Mouse (Mus musculus) midbrain, postnatal 0 days (tissue): ENCODE results near the gene Rhcg. TPM values are rescaled to one million over a fixed set of nuclear protein-coding genes. Genes with fewer than 3 reads are reported as not detected.
A peak's percentile ranks its signal among the peaks of the same experiment; 100 is the strongest.

Source experiments
- ATAC-seq: fragments of 200-750 bp; cut with Nextera tagmentation; 2 replicates; pipeline ENCODE4 v1.8.0; 2017; ENCODE audit warnings: moderate number of reproducible peaks, mild to moderate bottlenecking, moderate TSS enrichment, moderate library complexity; ENCODE audit not compliant: low FRiP score
- DNase-seq: peaks from one replicate; pipeline ENCODE4 v3.0.0-alpha.2; 2015; ENCODE audit warnings: low spot score
- H3K27ac ChIP-seq: fragments of 300-500 bp; sonication (generic); 2 replicates; pipeline ENCODE4 v1.5.1; 2014; ENCODE audit warnings: low read depth, mild to moderate bottlenecking, low read length, mixed read lengths
- H3K27me3 ChIP-seq: fragments of 300-500 bp; sonication (generic); 2 replicates; pipeline ENCODE4 v1.6.1; 2014; ENCODE audit warnings: low read length, control low read depth, mixed read lengths; ENCODE audit not compliant: insufficient read depth
- H3K36me3 ChIP-seq: fragments of 300-500 bp; sonication (generic); 2 replicates; pipeline ENCODE4 v1.6.1; 2014; ENCODE audit warnings: low read length, control low read depth, mixed read lengths; ENCODE audit not compliant: insufficient read depth
- H3K4me1 ChIP-seq: fragments of 300-500 bp; sonication (generic); 2 replicates; pipeline ENCODE4 v1.6.1; 2014; ENCODE audit warnings: mild to moderate bottlenecking, control low read depth, antibody characterized with exemption, low read length, mixed read lengths; ENCODE audit not compliant: insufficient read depth
- H3K4me2 ChIP-seq: fragments of 300-500 bp; sonication (generic); 2 replicates; pipeline ENCODE4 v1.6.1; 2014; ENCODE audit warnings: low read depth, mild to moderate bottlenecking, low read length, mixed read lengths; ENCODE audit not compliant: poor library complexity, severe bottlenecking
- H3K4me3 ChIP-seq: fragments of 300-500 bp; sonication (generic); 2 replicates; pipeline ENCODE4 v1.5.1; 2014; ENCODE audit warnings: low read depth, mild to moderate bottlenecking, low read length, moderate library complexity
- H3K9ac ChIP-seq: fragments of 300-500 bp; sonication (generic); replicated peaks from 2 replicates; pipeline ENCODE4 v1.6.1; 2014; ENCODE audit warnings: mild to moderate bottlenecking, low read length, moderate library complexity, mixed read lengths; ENCODE audit not compliant: poor library complexity, severe bottlenecking
- H3K9me3 ChIP-seq: fragments of 300-500 bp; sonication (generic); 2 replicates; pipeline ENCODE4 v1.6.1; 2016; ENCODE audit warnings: low read length, control low read depth
- CTCF ChIP-seq: IDR thresholded peaks from 2 replicates; pipeline ENCODE4 v1.5.1; 2016; ENCODE audit warnings: antibody characterized with exemption, mild to moderate bottlenecking
- WGBS: fragments of 180-500 bp; shearing (Covaris S2); extraction: QIAGEN DNeasy Blood & Tissue Kit; methylation state at CpG from one replicate; pipeline ENCODE4 v1.1.7; 2014; 5-methylcytosine and 5-hydroxymethylcytosine counted together
- polyA plus RNA-seq: library from polyadenylated mRNA; unstranded; fragments of >200 nt; fragmentation: Nextera tagmentation; extraction: Ambion mirVana; gene quantifications from 2 replicates; pipeline ENCODE4 v1.2.1, GENCODE M21; 2015
- total RNA-seq: library from RNA; depleted of rRNA; stranded (reverse); fragments of >200 nt; gene quantifications from 2 replicates; pipeline ENCODE4 v1.2.3, GENCODE M21; 2014

Gene Rhcg
- total and polyA plus RNA-seq, 2 experiments from 2014 or later = 2.2 to 4.8 TPM

GRCm38 (mm10) chr7:79568937-79569535, 48.4 kb downstream of the Rhcg start:
- H3K27ac ChIP-seq = peak overlapping the region; percentile 65
- H3K27me3 ChIP-seq = no peaks in the 10 kb centered on the region
- no peaks in the 10 kb centered on the region for H3K9me3 ChIP-seq
- H3K36me3 ChIP-seq = no peaks in the 10 kb centered on the region
- ATAC-seq (peak; percentile 85), DNase-seq (peak; percentile 77)
- TF ChIP-seq CTCF = peak; percentile 33; the same call in 1 of the 2 replicates
- no peak overlapping the region for H3K4me2 ChIP-seq
- no peak overlapping the region for H3K4me3 ChIP-seq
- 44% methylated on average over 4 of the region's 4 CpGs for WGBS
- no peak overlapping the region for H3K9ac ChIP-seq
- H3K4me1 ChIP-seq = no peaks in the 10 kb centered on the region

- no peaks in the 10 kb centered on the region for H3K9me3 ChIP-seq
- H3K4me2 ChIP-seq = no peak overlapping the region
- DNase-seq (peak; percentile 44), ATAC-seq (no peak)
- 53% methylated on average over 6 of the region's 6 CpGs for WGBS
- no peaks in the 10 kb centered on the region for H3K27me3 ChIP-seq
- no peaks in the 10 kb centered on the region for H3K36me3 ChIP-seq
- no peak overlapping the region for H3K9ac ChIP-seq
- peak overlapping the region; percentile 65 for H3K27ac ChIP-seq
- H3K4me3 ChIP-seq = no peak overlapping the region
- no peaks in the 10 kb centered on the region for H3K4me1 ChIP-seq
- peak; percentile 24; the same call in 1 of the 2 replicates for TF ChIP-seq CTCF
Observed at GRCm38 (mm10) chr7:79568212-79568611, 49.2 kb downstream of the Rhcg start.

GRCm38 (mm10) chr7:79563675-79564074, 53.8 kb downstream of the Rhcg start:
- no peak overlapping the region for H3K9ac ChIP-seq
- peak; percentile 35 for TF ChIP-seq CTCF
- H3K9me3 ChIP-seq = no peaks in the 10 kb centered on the region
- no peak overlapping the region for H3K4me3 ChIP-seq
- no peaks in the 10 kb centered on the region for H3K4me1 ChIP-seq
- ATAC-seq (no peak), DNase-seq (no peak)
- WGBS = 26% methylated on average over 13 of the region's 13 CpGs
- no peaks in the 10 kb centered on the region for H3K27me3 ChIP-seq
- no peak overlapping the region for H3K4me2 ChIP-seq
- H3K27ac ChIP-seq = no peak overlapping the region
- no peaks in the 10 kb centered on the region for H3K36me3 ChIP-seq

- no peak for TF ChIP-seq CTCF
- no peak overlapping the region for H3K27ac ChIP-seq
- peaks cover 2% of the 10 kb centered on the region for H3K27me3 ChIP-seq
- no peak for ATAC-seq
- H3K4me2 ChIP-seq = no peak overlapping the region
- H3K9me3 ChIP-seq = no peaks in the 10 kb centered on the region
- no peaks in the 10 kb centered on the region for H3K36me3 ChIP-seq
- DNase-seq = no peak
- H3K4me1 ChIP-seq = no peaks in the 10 kb centered on the region
- H3K9ac ChIP-seq = no peak overlapping the region
- no peak overlapping the region for H3K4me3 ChIP-seq
- 49% methylated on average over 5 of the region's 5 CpGs for WGBS
Observed at GRCm38 (mm10) chr7:79562385-79562784, 55.1 kb downstream of the Rhcg start.

- peak; percentile 59 for DNase-seq
- H3K27ac ChIP-seq = no peak overlapping the region
- no peak overlapping the region for H3K9ac ChIP-seq
- no peak overlapping the region for H3K4me3 ChIP-seq
- 95% methylated on average over 1 of the region's 1 CpGs for WGBS
- no peaks in the 10 kb centered on the region for H3K36me3 ChIP-seq
- H3K27me3 ChIP-seq = peaks cover 35% of the 10 kb centered on the region
- peak; percentile 65 for TF ChIP-seq CTCF
- no peaks in the 10 kb centered on the region for H3K4me1 ChIP-seq
- ATAC-seq = no peak
- H3K4me2 ChIP-seq = no peak overlapping the region
- no peaks in the 10 kb centered on the region for H3K9me3 ChIP-seq
Observed at GRCm38 (mm10) chr7:79558698-79559097, 58.8 kb downstream of the Rhcg start.

- H3K4me1 ChIP-seq = no peaks in the 10 kb centered on the region
- peak; percentile 38 for TF ChIP-seq CTCF
- no peak overlapping the region for H3K9ac ChIP-seq
- H3K4me3 ChIP-seq = no peak overlapping the region
- ATAC-seq (0 out of 2 replicates have a peak, but pooled peaks have one; percentile 23), DNase-seq (peak; percentile 77)
- H3K36me3 ChIP-seq = no peaks in the 10 kb centered on the region
- H3K9me3 ChIP-seq = no peaks in the 10 kb centered on the region
- WGBS = 2% methylated on average over 7 of the region's 8 CpGs
- H3K27me3 ChIP-seq = peaks cover 37% of the 10 kb centered on the region
- H3K4me2 ChIP-seq = no peak overlapping the region
- no peak overlapping the region for H3K27ac ChIP-seq
Observed at GRCm38 (mm10) chr7:79557728-79558221, 59.7 kb downstream of the Rhcg start.
